Mouse (Mus musculus) testis, adult 10 weeks (tissue): ENCODE measurements around the gene App. TPM values are rescaled to one million over a fixed set of nuclear protein-coding genes. Genes with fewer than 3 reads are reported as not detected.

Source experiments
- polyA plus RNA-seq: library from polyadenylated mRNA; stranded (reverse); fragments of 350-450 nt; fragmentation: Illumina TruSeq; extraction: RNeasy Lipid Tissue Mini Kit (QIAGEN cat#74804); gene quantifications from one replicate; pipeline ENCODE4 v1.2.3, GENCODE M21; 2014; ENCODE audit warnings: low read depth, low replicate concordance

The App gene
- 77.1 TPM for polyA plus RNA-seq

DNA sequence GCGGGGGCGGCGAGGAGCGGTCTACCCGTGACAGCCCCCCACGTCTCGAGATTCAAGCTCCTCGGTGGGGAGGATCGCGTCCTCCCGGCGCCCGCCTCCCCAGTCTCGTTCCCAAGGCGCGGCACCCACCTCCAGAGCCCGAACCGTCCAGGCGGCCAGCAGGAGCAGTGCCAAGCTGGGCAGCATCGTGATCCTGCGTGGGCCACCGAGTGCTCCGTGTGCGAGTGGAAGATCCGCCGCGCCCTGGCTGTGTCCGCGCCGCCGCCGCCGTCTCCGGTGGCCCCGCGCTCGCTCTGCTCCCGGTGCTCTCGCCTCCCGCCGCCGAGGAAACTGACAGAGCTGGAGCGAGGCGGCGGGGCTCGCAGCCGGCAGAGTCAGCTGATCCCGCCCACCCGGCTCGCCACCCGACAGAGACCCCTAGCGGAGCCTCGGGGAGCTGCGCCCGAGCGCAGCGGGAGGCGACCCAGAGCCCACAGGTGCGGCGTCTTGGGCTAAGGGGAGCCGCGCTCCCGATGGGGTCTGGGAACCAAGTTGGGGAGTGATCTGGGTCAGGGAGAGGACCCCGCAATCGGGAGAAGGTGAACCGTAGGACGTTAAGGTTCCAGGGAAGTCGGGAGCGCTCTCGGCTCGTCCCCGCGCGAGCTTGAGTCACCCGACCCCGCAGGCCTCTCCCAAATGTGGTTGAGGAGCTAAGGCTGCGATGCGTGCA is at the start of gene App:
Gene App, minus strand, starts transcription at position 394 of the 709 bp plus-strand sequence.

